8 mouse cellular contexts compared by ENCODE assay signal in genomic region chr17:63863012-63863630, GRCm38 (mm10). TPM values are rescaled to one million over a fixed set of nuclear protein-coding genes. Genes with fewer than 3 reads are reported as not detected.
DNase-seq lines count a peak whose midpoint lies in the region; ATAC-seq lines count a peak whose summit lies in the region.

Gene Fer, plus strand, starts transcription at chr17:63863062.

- intact Hi-C loops in heart, postnatal 25 days (cut with DNase I) = loop anchor here (10.0 kb wide), 1 partner anchor 742 kb away; the partner anchor contains the start of gene Man2a1
- intact Hi-C loops in left cerebral cortex, postnatal 4 days (cut with DNase I) = no loop called here

- H3K27ac ChIP-seq in neural tube, embryonic 14.5 days (ENCODE audit: low read depth, low read length) = peak within 1 kb of the TSS; percentile 95

- H3K4me1 ChIP-seq in neural tube, embryonic 14.5 days (ENCODE audit: control insufficient read depth, insufficient read depth, low read length) = peaks cover 3% of the 10 kb centered on the region; the same call in 1 of the 2 replicates

- H3K36me3 ChIP-seq in neural tube, embryonic 14.5 days (ENCODE audit: control insufficient read depth, insufficient read depth, low read length) = no peaks in the 10 kb centered on the region

- peak within 1 kb of the TSS; percentile 95 for H3K9ac ChIP-seq in neural tube, embryonic 14.5 days (replicated peaks; ENCODE audit: low read depth, low read length)

- H3K27me3 ChIP-seq in neural tube, embryonic 14.5 days (ENCODE audit: control insufficient read depth, insufficient read depth, low read length) = no peaks in the 10 kb centered on the region

- peak; percentile 7 for DNase-seq in gastrocnemius, adult 18-20 months (ENCODE audit: low spot score)
- DNase-seq in gastrocnemius, postnatal 25 days = no peak
- DNase-seq in ES-CJ7 (ENCODE audit: low read depth, low spot score) = peak; percentile 36
- DNase-seq in heart, postnatal 25 days (ENCODE audit: low spot score) = no peak
- no peak for DNase-seq in left cerebral cortex, postnatal 4 days
- no peak for DNase-seq in T-cell, adult 2 months (ENCODE audit: low spot score)

- H3K4me2 ChIP-seq in neural tube, embryonic 14.5 days (ENCODE audit: low read depth, low read length) = peak within 1 kb of the TSS; percentile 85

- peak; percentile 42 for ATAC-seq in erythroblast, adult 5-6 weeks (replicated peaks; ENCODE audit: low FRiP score, poor library complexity, severe bottlenecking)
- ATAC-seq in neural tube, embryonic 14.5 days (ENCODE audit: low read depth) = peak; percentile 57

- peak within 1 kb of the TSS; percentile 95 for H3K4me3 ChIP-seq in neural tube, embryonic 14.5 days (ENCODE audit: low read depth, low read length)

- no peaks in the 10 kb centered on the region for H3K9me3 ChIP-seq in neural tube, embryonic 14.5 days (ENCODE audit: control insufficient read depth, low read length)

- 1% methylated on average over 41 of the region's 41 CpGs for WGBS in neural tube, embryonic 14.5 days

RNA-seq across cellular contexts. Expression of gene Fer, which starts in this region (rescaled TPM):
- 10 to 100 TPM; 12.2 to 14.4 TPM for total RNA-seq in gastrocnemius, adult 18-20 months (2021)
- 10 to 100 TPM in 1 of 2 experiments, 1 to 10 TPM in 1; 9.5 to 10.9 TPM for total RNA-seq in gastrocnemius, postnatal 25 days (2021)
- 3.3 and 6.5 TPM in 2 replicates for total RNA-seq in erythroblast, adult 5-6 weeks (2015; ENCODE audit: low replicate concordance)
- total RNA-seq in erythroblast, adult 5-6 weeks (2017; ENCODE audit: low replicate concordance) = 4.3 and 6.7 TPM in 2 replicates
- 10 to 100 TPM; 17.4 to 17.9 TPM for total RNA-seq in heart, postnatal 25 days (2021)
- total RNA-seq in left cerebral cortex, postnatal 4 days (2021) = 10 to 100 TPM; 43.3 to 44.6 TPM
- polyA plus RNA-seq in neural tube, embryonic 14.5 days (2014; fragmentation: Nextera tagmentation; extraction: Ambion mirVana) = 41.1 and 41.4 TPM in 2 replicates

Comparison
In these comparisons a context has a peak if more than half of its experiments do, and no peak if none do; other contexts are left out.
1. DNase-seq: peak in gastrocnemius, adult 18-20 months (single experiment) and ES-CJ7 (single experiment); none in gastrocnemius, postnatal 25 days (single experiment), heart, postnatal 25 days (single experiment), left cerebral cortex, postnatal 4 days (single experiment) and T-cell, adult 2 months (single experiment).